Mouse (Mus musculus) liver, postnatal 0 days (tissue): ENCODE measurements at regions not wholly inside any gene's neighbourhood (a gene's known extent, or its start where the extent isn't known, plus 50 kb on each side); places are given as distances from the start of the nearest gene placed in this dataset.

Experiments
- CTCF ChIP-seq: sonication (generic); IDR thresholded peaks from 2 replicates; pipeline ENCODE4 v1.5.1; 2016; ENCODE audit warnings: antibody characterized with exemption, low read depth
- EP300 ChIP-seq: IDR thresholded peaks from 2 replicates; pipeline ENCODE4 v1.6.1; 2016; ENCODE audit warnings: antibody characterized with exemption, low read depth, mild to moderate bottlenecking

DNA sequence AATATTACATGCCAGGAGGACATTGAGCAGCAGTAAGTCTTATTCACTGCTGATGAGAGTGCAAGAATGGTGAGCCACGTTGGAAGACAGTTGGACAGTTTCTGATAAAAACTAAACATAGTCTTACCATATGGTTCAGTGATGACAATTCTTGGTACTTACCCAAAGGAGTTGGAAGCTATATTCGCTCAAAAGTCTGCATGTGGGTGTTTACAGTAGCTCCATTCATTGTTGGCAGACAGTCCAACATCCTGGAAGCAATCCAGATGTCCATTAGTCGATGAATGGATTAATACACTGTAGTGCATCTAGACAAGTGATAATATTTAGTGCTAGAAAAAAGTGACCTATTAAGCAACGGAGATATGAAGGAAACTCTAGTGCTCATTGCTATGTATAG lies 165.3 kb upstream of the Arrdc4 start:
- TF ChIP-seq CTCF (no peak), EP300 (no peak)
